Mouse (Mus musculus) gastrocnemius, postnatal 25 days (tissue): Measurements from ENCODE around the gene Ptpn23. TPM values are rescaled to one million over a fixed set of nuclear protein-coding genes. Genes with fewer than 3 reads are reported as not detected.
"Not testable (repeated sequence)": the region's sequence is repeated elsewhere in the genome, so short reads cannot be mapped to it uniquely, and the experiment has no call there.

ENCODE experiments used
- DNase-seq: peaks from one replicate; pipeline ENCODE4 v3.0.0; 2022
- total RNA-seq, 2 experiments: library from RNA; stranded (reverse); gene quantifications; 1 replicate in 1 of 2; 2 replicates in 1 of 2; pipeline ENCODE4 v1.2.3; 2021

The Ptpn23 gene
- total RNA-seq, 2 experiments from 2014 or later = 6.9 to 8.1 TPM

DNA sequence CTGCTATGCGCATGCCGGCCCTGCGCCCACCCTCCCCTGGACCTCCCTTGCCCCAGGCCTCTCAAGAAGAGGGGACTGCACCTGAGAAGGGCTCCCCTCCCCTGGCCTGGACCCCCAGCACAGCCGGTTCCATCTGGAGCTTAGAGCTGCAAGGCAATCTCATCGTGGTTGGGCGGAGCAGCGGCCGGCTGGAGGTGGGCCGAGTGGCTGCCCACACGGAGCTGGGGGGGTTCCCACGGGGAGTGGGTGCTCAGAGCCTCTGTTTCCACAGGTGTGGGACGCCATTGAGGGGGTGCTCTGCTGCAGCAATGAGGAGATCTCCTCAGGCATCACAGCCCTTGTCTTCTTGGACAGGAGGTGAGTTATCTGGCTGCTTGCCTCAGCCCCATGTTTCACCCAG is 26.7 kb downstream of the Ptpn23 start:
- no peak for DNase-seq

GRCm38 (mm10) chr9:110380662-110381061 is 27.4 kb downstream of the Ptpn23 start:
- DNase-seq = no peak

DNA sequence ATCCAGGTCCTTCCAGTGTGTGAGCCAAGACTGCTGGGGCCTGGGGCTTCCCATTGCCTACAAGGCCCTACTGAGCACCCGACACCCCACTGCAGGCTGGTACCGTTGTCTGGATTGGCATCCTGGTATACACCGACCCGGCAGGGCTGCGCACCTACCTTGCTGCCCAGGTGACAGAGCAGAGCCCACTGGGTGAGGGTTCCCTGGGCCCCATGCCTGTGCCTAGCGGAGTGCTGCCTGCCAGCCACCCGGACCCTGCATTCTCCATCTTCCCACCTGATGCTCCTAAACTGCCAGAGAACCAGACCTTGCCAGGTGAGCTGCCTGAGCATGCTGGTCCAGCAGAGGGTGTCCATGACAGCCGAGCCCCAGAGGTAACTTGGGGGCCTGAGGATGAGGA is 28.7 kb downstream of the Ptpn23 start:
- no peak for DNase-seq

DNA sequence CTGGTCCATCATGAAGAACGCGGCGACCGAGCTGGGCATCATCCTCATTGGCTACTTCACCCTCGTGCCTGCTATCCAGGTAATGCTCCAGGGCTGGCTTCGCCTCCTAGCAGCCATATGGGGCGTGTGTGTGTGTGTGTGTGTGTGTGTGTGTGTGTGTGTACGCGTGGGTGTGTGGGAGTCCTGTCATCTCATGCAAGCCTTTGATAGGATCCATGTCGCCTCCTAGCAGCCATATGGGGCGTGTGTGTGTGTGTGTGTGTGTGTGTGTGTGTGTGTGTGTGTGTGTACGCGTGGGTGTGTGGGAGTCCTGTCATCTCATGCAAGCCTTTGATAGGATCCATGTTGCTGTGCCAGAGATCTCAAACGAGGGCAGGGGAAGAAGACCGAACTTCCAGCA is 30.4 kb downstream of the Ptpn23 start:
- not testable (repeated sequence) for DNase-seq

DNA sequence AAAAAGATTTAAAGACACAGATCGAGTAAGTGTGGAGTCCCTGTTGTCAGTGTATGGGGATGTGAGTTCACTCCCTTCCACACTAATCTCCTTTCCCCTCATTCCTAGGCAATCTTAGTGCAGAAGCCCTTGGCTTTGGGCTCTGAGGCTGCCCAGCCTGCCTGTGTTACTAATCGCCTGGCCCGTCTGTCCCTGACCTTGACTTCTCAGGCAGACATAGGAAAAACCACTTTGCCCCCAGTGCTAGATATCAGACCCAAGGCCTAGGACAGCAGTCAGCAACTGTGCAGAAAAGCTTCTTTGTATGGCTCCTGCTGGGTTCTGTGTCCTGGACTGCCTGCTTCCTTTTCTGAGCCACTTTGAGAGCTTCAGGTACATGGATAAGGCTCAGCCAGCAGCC is 32.3 kb downstream of the Ptpn23 start:
- DNase-seq = no peak

- DNase-seq = no peak
These were observed 34.1 kb downstream of the Ptpn23 start for GRCm38 (mm10) chr9:110373871-110374270.

DNA sequence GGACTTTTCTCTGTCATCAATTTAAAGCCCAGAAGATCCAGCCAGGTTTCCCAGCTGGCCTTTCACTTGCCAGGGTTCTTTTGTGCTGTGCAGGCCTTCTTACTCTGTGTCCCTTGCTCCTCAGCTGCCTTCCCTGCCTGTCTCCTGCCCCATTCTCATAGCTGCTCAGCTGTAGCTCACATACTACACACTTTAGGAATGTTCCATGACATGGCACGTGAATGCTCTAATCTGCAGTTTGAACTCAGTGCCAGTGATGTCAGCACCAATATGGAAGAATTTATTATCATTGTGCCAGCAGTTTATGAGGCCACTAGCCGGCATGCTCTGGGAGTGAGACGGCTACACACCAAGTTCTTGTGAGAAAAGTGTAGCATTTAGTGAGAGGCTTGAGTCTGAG is 38.2 kb downstream of the Ptpn23 start:
- DNase-seq = no peak

DNA sequence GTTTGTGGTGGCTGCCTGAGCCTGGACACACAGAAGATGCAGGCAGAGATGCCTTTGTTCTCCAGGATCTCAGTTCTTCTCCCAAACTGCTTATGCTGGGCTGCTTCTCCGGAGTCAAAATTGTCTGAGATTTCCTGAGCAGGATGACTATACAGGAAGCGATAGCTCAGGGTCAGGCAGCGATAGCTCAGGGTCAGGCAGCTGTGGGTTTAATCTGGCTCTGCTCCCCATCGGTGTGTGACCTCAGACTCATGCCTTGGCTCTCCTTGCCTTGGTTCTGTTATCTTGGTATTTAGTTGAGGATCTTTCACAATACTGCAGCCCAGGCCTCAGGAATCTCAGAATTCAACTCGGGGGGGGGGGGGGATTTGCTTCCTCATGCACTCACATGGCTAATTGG is 41.3 kb downstream of the Ptpn23 start:
- no peak for DNase-seq

DNA sequence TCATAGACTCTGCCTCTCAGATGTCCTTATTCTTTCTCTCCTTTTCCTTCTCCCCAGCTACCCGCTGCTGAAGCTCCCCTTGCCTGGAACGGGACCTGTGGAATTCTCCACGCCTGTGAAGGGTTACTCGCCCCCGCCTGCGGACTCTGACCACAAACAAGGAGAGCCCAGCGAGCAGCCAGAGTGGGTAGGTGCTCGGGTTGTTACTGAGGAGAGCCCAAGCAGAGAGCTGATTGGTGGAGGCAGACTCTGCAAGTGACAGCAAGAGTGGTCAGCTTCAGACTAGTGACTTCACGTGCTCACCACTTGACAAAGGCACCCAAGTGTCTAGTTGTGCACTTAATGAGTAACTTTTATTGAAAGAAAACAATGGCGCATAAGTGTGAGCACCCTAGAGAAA is 45.7 kb downstream of the Ptpn23 start:
- DNase-seq = no peak

DNA sequence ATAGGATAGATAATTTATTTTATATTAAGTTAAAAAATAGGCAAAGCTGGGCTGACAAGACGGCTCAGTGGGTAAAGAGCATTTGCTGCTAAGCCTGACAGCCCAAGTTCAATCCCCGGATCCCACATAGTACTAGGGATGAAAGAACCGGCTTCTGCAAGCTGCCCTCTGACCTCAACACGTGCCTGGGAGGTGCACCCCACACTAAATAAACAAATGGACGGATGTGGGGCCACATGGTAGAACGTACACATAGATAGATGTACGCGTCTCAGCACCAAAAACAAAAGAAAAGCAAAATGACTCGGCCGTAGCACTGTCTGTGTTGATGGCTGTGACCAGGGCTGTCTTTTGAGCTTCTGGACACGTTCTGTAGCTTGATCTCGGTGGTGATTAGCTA is 46.7 kb downstream of the Ptpn23 start:
- DNase-seq = no peak

GRCm38 (mm10) chr9:110358341-110358740 is 49.7 kb downstream of the Ptpn23 start:
- DNase-seq = no peak

DNA sequence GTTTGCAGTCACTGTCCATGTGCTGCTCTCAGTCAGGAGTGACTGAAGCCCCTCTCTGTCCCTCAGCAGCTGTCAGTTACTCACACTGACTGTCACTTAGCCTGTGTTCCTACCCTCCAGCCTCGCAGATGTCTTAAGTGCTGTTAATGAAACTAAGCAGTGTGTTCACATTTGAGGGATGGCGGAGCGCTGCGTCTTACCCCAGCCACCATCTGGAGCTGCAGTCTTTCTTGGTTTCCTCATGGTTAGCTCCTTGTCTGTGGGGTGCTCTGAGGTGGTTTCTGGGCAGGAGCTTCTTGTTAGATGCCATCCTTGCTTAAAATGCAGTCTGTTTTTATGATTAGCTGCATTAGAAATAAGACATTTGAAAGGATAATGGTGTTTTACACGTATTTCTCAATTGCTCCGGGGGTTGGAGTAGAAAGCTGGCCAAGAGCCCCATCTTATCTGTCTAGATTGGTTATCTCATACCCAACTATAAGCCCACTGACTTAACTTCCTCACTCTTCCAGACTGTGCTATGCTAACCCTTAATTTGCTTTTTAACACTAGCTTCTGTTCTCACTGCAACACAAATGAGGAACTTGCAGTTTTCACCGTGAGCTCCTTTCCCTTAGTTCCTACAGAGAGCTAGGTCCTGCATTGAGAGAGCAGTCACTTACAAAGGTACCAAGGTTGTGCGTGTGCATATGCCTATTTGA is 55.9 kb downstream of the Ptpn23 start:
- DNase-seq = no peak

- DNase-seq = no peak
These were observed 56.7 kb downstream of the Ptpn23 start for GRCm38 (mm10) chr9:110351350-110351749.

DNA sequence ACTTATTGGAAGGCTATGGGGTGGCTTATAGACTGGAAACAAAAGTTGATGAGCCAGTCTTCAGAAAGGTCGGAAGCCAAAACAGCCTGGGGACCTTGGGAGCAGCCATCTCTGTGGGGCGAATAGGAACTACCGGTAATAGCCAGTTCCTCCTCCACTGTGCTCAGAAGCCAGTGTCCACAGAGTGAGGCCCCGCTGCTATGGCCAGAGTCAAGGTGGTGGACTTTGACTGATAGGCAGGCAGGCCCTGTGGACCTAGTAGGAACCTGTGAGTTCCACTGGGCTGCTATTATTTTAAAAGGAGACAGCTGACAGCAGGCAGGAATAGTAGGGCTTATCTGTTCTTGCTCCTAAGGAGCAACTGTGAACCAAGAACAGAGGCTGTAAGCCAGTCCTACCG is 57.4 kb downstream of the Ptpn23 start:
- DNase-seq = no peak

DNA sequence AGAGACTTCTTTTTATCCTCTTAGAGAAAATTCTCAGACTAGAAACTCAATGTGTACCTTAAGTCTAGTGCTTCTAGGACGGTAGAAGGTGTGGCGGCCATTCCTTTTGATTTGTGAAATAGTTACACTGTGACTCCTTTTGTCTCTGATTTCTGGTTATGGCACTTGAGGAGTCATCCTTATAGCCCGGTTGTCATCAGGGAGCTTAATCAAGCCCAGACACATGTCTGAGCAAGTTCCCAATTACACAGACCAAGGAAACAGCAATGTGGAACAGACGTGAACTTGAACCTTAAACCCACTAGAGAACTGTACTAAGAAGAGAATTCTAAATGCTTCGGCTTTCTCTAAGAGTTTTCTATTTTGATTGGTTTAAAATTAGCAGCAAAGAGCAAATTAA is 57.8 kb downstream of the Ptpn23 start:
- DNase-seq = no peak

DNA sequence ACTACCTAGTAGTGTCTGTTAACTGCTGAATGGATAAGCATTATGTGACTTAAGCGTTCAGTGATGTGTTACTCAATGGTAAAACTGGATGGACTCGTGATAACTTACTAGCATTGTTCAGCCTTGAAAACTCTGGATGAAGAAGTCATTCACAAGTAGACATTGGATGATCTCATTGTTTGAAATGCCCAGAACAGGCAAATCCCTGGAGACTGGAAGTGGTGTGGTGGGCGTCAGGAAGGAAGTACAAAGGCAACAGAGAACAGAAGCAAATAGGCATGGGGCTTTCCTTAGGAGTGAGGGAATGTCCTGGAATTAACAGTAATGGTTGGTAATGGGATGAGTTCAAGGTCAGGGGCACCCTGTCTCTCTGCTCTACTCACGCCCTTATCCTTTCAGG is 59.1 kb downstream of the Ptpn23 start:
- DNase-seq = no peak

- DNase-seq = no peak
These were observed 62.8 kb downstream of the Ptpn23 start for GRCm38 (mm10) chr9:110345057-110345739.

- DNase-seq = no peak
These were observed 64.2 kb downstream of the Ptpn23 start for GRCm38 (mm10) chr9:110343805-110344204.

- DNase-seq = no peak
These were observed 66.0 kb downstream of the Ptpn23 start for GRCm38 (mm10) chr9:110342008-110342407.

DNA sequence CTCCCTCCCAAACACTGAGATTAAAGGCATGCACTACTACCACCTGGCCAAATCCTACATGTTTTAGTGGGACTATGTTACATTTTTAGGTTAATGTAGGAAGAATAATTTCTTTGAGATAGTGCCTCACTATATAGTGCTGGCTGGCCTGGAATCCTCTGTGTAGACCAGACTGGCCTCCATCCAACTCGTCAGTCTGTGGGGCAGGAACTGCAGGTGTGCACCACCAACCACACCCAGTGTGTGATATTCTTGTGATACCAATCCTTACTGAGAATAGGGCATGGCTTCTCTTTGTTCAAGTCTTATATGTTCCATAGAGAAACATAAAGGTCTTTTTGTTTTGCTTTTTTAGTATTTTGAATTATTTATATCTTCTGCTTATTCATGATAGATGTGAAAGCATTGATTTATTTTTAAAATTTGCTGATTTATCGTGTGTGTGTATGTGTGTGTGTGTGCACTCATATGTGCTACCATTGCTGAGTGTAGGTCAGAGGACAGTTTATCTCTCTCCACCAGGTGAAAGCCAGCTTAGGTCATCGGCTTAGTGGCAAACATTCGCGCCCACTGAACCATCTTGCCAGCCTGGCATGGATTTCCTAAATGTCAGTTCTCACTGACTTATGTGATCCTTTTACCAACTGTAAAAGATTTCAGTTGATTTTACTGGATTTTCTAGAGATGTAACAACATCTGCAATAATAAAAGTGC is 67.8 kb downstream of the Ptpn23 start:
- DNase-seq = no peak
